ENCODE assay signal across 8 mouse cellular contexts in the genomic region with DNA sequence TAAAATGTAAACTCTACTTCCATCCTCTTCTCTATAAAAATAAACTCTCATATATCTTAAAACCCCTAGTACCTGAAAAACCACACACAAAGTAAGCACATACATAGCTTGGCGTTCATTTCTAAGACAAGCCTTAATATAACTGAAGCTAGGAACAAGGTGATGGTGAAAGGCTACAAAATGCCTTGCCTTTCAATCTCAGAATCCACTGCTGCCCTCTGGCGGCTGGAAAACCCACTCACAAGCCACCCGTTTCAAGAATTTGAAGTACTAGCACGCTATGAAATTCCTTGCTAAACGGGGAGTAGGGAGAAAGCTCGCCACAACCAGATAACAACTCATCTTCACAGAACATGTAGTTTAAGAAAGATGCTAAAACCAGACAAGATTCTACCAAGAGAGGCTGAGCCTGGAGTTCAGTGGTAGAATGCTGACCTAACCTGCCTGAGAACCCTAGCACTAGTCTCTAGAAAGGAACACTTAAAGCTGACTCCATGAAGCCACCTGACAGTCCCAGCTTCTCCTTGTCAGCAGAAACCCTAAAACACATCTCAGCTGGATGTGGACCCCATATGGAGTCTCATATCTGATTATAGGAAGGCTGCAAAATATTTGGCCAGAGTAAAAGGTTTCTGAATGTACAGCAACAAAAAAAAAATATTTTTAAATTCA. TPM values are rescaled to one million over a fixed set of nuclear protein-coding genes. Genes with fewer than 3 reads are reported as not detected.
DNase-seq lines count a peak whose midpoint lies in the region; ATAC-seq and TF ChIP-seq lines count a peak whose summit lies in the region.

No protein-coding gene starts in this region.

- no peak overlapping the region for H3K4me2 ChIP-seq in forebrain, embryonic 11.5 days (ENCODE audit: low read depth, low read length, severe bottlenecking)
- 0 out of 2 replicates have a peak overlapping the region, but pooled peaks have one; percentile 20 for H3K4me2 ChIP-seq in heart, embryonic 15.5 days

- ATAC-seq in forebrain, embryonic 11.5 days (replicated peaks; ENCODE audit: low FRiP score), result peak; percentile 49; the same call in 1 of the 2 replicates
- no peak for ATAC-seq in heart, embryonic 15.5 days (replicated peaks; ENCODE audit: insufficient number of reproducible peaks, insufficient read depth, low FRiP score, low read depth)

- H3K9me3 ChIP-seq in forebrain, embryonic 11.5 days (ENCODE audit: control insufficient read depth, low read length), result no peaks in the 10 kb centered on the region
- no peaks in the 10 kb centered on the region for H3K9me3 ChIP-seq in heart, embryonic 15.5 days (replicated peaks)

- no peak overlapping the region for H3K9ac ChIP-seq in forebrain, embryonic 11.5 days (ENCODE audit: low read length)
- H3K9ac ChIP-seq in heart, embryonic 15.5 days, result no peak overlapping the region

- no peak overlapping the region for H3K4me3 ChIP-seq in forebrain, embryonic 11.5 days (ENCODE audit: low read depth, low read length)
- no peak overlapping the region for H3K4me3 ChIP-seq in heart, embryonic 15.5 days
- no peak overlapping the region for H3K4me3 ChIP-seq in layer of hippocampus, adult 2 months

- no peak overlapping the region for H3K27ac ChIP-seq in forebrain, embryonic 11.5 days (ENCODE audit: low read depth, low read length)
- no peak overlapping the region for H3K27ac ChIP-seq in heart, embryonic 15.5 days
- H3K27ac ChIP-seq in layer of hippocampus, adult 2 months, result no peak overlapping the region

- peak; percentile 96 for TF ChIP-seq CTCF in layer of hippocampus, adult 2 months (conservative IDR thresholded peaks at IDR 0.05)

- no peaks in the 10 kb centered on the region; the same call in 1 of the 2 replicates for H3K36me3 ChIP-seq in forebrain, embryonic 11.5 days (ENCODE audit: control insufficient read depth, insufficient read depth, low read length)
- peaks cover 8% of the 10 kb centered on the region; the same call in 1 of the 2 replicates for H3K36me3 ChIP-seq in heart, embryonic 15.5 days

- H3K27me3 ChIP-seq in forebrain, embryonic 11.5 days (ENCODE audit: control insufficient read depth, insufficient read depth, low read length), result no peaks in the 10 kb centered on the region
- H3K27me3 ChIP-seq in heart, embryonic 15.5 days, result no peaks in the 10 kb centered on the region

- H3K4me1 ChIP-seq in forebrain, embryonic 11.5 days (replicated peaks; ENCODE audit: control insufficient read depth, insufficient read depth, low read length), result no peaks in the 10 kb centered on the region
- H3K4me1 ChIP-seq in heart, embryonic 15.5 days (replicated peaks), result no peaks in the 10 kb centered on the region; the same call in 1 of the 2 replicates

- DNase-seq in MEL-GATA-1-ER (ENCODE audit: extremely low read depth, low read depth), result peak; percentile 27
- peak; percentile 17 for DNase-seq in c-Kit-negative CD71-positive TER-119-positive erythroid progenitor cells, embryonic 14.5 days (ENCODE audit: low read depth, low spot score)
- peak; percentile 87 for DNase-seq in forebrain, embryonic 11.5 days (ENCODE audit: low spot score)
- DNase-seq in layer of hippocampus, adult 2 months (ENCODE audit: low spot score in 2 of 2), result peak; percentile 81 to 90
- peak; percentile 79 for DNase-seq in lung, postnatal 14 days
- peak; percentile 87 for DNase-seq in retina, embryonic 14.5 days (ENCODE audit: low spot score)
- DNase-seq in urinary bladder, postnatal 14 days (ENCODE audit: low spot score), result peak; percentile 78

- WGBS in forebrain, embryonic 11.5 days, result 7% methylated on average over 6 of the region's 6 CpGs
- 5% methylated on average over 6 of the region's 6 CpGs for WGBS in heart, embryonic 15.5 days

RNA-seq across cellular contexts. Expression of a gene that starts 29.1 kb away (rescaled TPM):
- 48.4 and 51.2 TPM in 2 replicates for polyA plus RNA-seq in forebrain, embryonic 11.5 days (2014; fragmentation: Nextera tagmentation; extraction: Ambion mirVana)
- 15.8 and 17.0 TPM in 2 replicates for polyA plus RNA-seq in heart, embryonic 15.5 days (2015; fragmentation: Nextera tagmentation; extraction: Ambion mirVana)
- 10 to 100 TPM; 23.8 to 24.2 TPM for total RNA-seq in layer of hippocampus, adult 2 months (2021)

RNA-seq across cellular contexts. Expression of a gene that starts 29.2 kb away (rescaled TPM):
- 33.9 and 37.2 TPM in 2 replicates for polyA plus RNA-seq in forebrain, embryonic 11.5 days (2014; fragmentation: Nextera tagmentation; extraction: Ambion mirVana)
- polyA plus RNA-seq in heart, embryonic 15.5 days (2015; fragmentation: Nextera tagmentation; extraction: Ambion mirVana), result 17.2 and 19.3 TPM in 2 replicates
- 10 to 100 TPM; 35.4 to 42.8 TPM for total RNA-seq in layer of hippocampus, adult 2 months (2021)

Comparison
In these comparisons a context has a peak if more than half of its experiments do, and no peak if none do; other contexts are left out.
1. DNase-seq: peak in every context shown above with its lines; median percentile 87 in forebrain, embryonic 11.5 days; 87 in retina, embryonic 14.5 days; 86 in layer of hippocampus, adult 2 months; 79 in lung, postnatal 14 days; 78 in urinary bladder, postnatal 14 days; 27 in MEL-GATA-1-ER; 17 in c-Kit-negative CD71-positive TER-119-positive erythroid progenitor cells, embryonic 14.5 days.